Mouse (Mus musculus): ENCODE measurements at regions not wholly inside any gene's neighbourhood (a gene's known extent, or its start where the extent isn't known, plus 50 kb on each side); places are given as distances from the start of the nearest gene placed in this dataset.

GRCm38 (mm10) chr10:95085688-95086268, 141.1 kb upstream of the Plxnc1 start:
- peak; percentile 47 for DNase-seq (ENCODE audit: low read depth, low spot score)

GRCm38 (mm10) chr10:95083341-95084148, 138.9 kb upstream of the Plxnc1 start:
- no peak for DNase-seq (ENCODE audit: low read depth, low spot score)

GRCm38 (mm10) chr10:95082634-95083033, 138.0 kb upstream of the Plxnc1 start:
- peak; percentile 36 for DNase-seq (ENCODE audit: low read depth, low spot score)

GRCm38 (mm10) chr10:95079979-95080378, 135.3 kb upstream of the Plxnc1 start:
- DNase-seq (ENCODE audit: low read depth, low spot score), result no peak

GRCm38 (mm10) chr10:95076421-95076820, 131.8 kb upstream of the Plxnc1 start:
- DNase-seq (ENCODE audit: low read depth, low spot score), result no peak

GRCm38 (mm10) chr10:95075897-95076296, 131.3 kb upstream of the Plxnc1 start:
- DNase-seq (ENCODE audit: low read depth, low spot score), result no peak

GRCm38 (mm10) chr10:95074959-95075590, 130.4 kb upstream of the Plxnc1 start:
- DNase-seq (ENCODE audit: low read depth, low spot score), result peak; percentile 74

GRCm38 (mm10) chr10:95074381-95074780, 129.7 kb upstream of the Plxnc1 start:
- DNase-seq (ENCODE audit: low read depth, low spot score), result no peak

GRCm38 (mm10) chr10:95067971-95068370, 123.3 kb upstream of the Plxnc1 start:
- no peak for DNase-seq (ENCODE audit: low read depth, low spot score)

GRCm38 (mm10) chr10:95066774-95067173, 122.1 kb upstream of the Plxnc1 start:
- no peak for DNase-seq (ENCODE audit: low read depth, low spot score)

GRCm38 (mm10) chr10:95059486-95060091, 115.0 kb upstream of the Plxnc1 start:
- no peak for DNase-seq (ENCODE audit: low read depth, low spot score)

GRCm38 (mm10) chr10:95059078-95059477, 114.4 kb upstream of the Plxnc1 start:
- DNase-seq (ENCODE audit: low read depth, low spot score), result no peak

GRCm38 (mm10) chr10:95057051-95057714, 112.5 kb upstream of the Plxnc1 start:
- DNase-seq (ENCODE audit: low read depth, low spot score), result no peak

GRCm38 (mm10) chr10:95056541-95056940, 111.9 kb upstream of the Plxnc1 start:
- no peak for DNase-seq (ENCODE audit: low read depth, low spot score)

- no peak for DNase-seq (ENCODE audit: low read depth, low spot score)
Measured at GRCm38 (mm10) chr10:95054869-95055268, 110.2 kb upstream of the Plxnc1 start.

GRCm38 (mm10) chr10:95048790-95049189, 104.2 kb upstream of the Plxnc1 start:
- DNase-seq (ENCODE audit: low read depth, low spot score), result no peak

- peak; percentile 56 for DNase-seq (ENCODE audit: low read depth, low spot score)
Measured at GRCm38 (mm10) chr10:95043978-95044377, 99.3 kb upstream of the Plxnc1 start.

GRCm38 (mm10) chr10:95040258-95040895, 95.7 kb upstream of the Plxnc1 start:
- no peak for DNase-seq (ENCODE audit: low read depth, low spot score)

GRCm38 (mm10) chr10:95036043-95036697, 91.5 kb upstream of the Plxnc1 start:
- DNase-seq (ENCODE audit: low read depth, low spot score), result no peak

- peak; percentile 75 for DNase-seq (ENCODE audit: low read depth, low spot score)
Measured at GRCm38 (mm10) chr10:95035371-95035770, 90.7 kb upstream of the Plxnc1 start.

GRCm38 (mm10) chr10:95034566-95034965, 89.9 kb upstream of the Plxnc1 start:
- no peak for DNase-seq (ENCODE audit: low read depth, low spot score)
